Mouse (Mus musculus) heart, embryonic 15.5 days (tissue): ENCODE data around the gene Nmur2. TPM values are rescaled to one million over a fixed set of nuclear protein-coding genes. Genes with fewer than 3 reads are reported as not detected.

Experiments
- ATAC-seq: fragments of 200-750 bp; cut with Nextera tagmentation; replicated peaks from 2 replicates; pipeline ENCODE4 v1.8.0; 2017; ENCODE audit warnings: low read depth, moderate TSS enrichment; ENCODE audit not compliant: insufficient number of reproducible peaks, insufficient read depth, low FRiP score
- H3K27ac ChIP-seq: fragments of 300-500 bp; sonication (generic); 2 replicates; pipeline ENCODE4 v1.5.1; 2015; ENCODE audit warnings: mild to moderate bottlenecking, inconsistent platforms
- H3K27me3 ChIP-seq: fragments of 300-500 bp; sonication (generic); 2 replicates; pipeline ENCODE4 v1.6.1; 2015; ENCODE audit warnings: inconsistent platforms
- H3K36me3 ChIP-seq: fragments of 300-500 bp; sonication (generic); 2 replicates; pipeline ENCODE4 v1.6.1; 2015; ENCODE audit warnings: mild to moderate bottlenecking, inconsistent platforms
- H3K4me1 ChIP-seq: fragments of 300-500 bp; sonication (generic); replicated peaks from 2 replicates; pipeline ENCODE4 v1.6.1; 2015; ENCODE audit warnings: inconsistent platforms
- H3K4me2 ChIP-seq: fragments of 300-500 bp; sonication (generic); 2 replicates; pipeline ENCODE4 v1.6.1; 2015; ENCODE audit warnings: inconsistent platforms, mild to moderate bottlenecking, moderate library complexity
- H3K4me3 ChIP-seq: fragments of 300-500 bp; sonication (generic); 2 replicates; pipeline ENCODE4 v1.5.1; 2015; ENCODE audit warnings: mild to moderate bottlenecking, inconsistent platforms
- H3K9ac ChIP-seq: fragments of 300-500 bp; sonication (generic); 2 replicates; pipeline ENCODE4 v1.6.1; 2015; ENCODE audit warnings: mild to moderate bottlenecking, inconsistent platforms
- H3K9me3 ChIP-seq: fragments of 300-500 bp; sonication (generic); replicated peaks from 2 replicates; pipeline ENCODE4 v1.6.1; 2016; ENCODE audit warnings: inconsistent platforms
- WGBS: fragments of 180-500 bp; shearing (Covaris S2); methylation state at CpG from one replicate; pipeline ENCODE4 v1.1.7; 2015; ENCODE audit warnings: mixed read lengths; 5-methylcytosine and 5-hydroxymethylcytosine counted together
- polyA plus RNA-seq: library from polyadenylated mRNA; unstranded; fragments of >200 nt; fragmentation: Nextera tagmentation; extraction: Ambion mirVana; gene quantifications from 2 replicates; pipeline ENCODE4 v1.2.1, GENCODE M21; 2015

Gene Nmur2
- not detected in 2 replicates for polyA plus RNA-seq

GRCm38 (mm10) chr11:56040917-56041316 lies at the start of gene Nmur2:
Gene Nmur2 (minus strand): TSS chr11:56041010.
- ATAC-seq: no peak
- no peak within 1 kb of the TSS for H3K4me2 ChIP-seq

GRCm38 (mm10) chr11:56089127-56089689 lies 48.4 kb upstream of the Nmur2 start:
- no peak for ATAC-seq
- 87% methylated on average over 11 of the region's 11 CpGs for WGBS
- Histone ChIP-seq H3K27ac (no peak overlapping the region), H3K36me3 (no peaks in the 10 kb centered on the region), H3K4me2 (no peak overlapping the region), H3K4me3 (no peak overlapping the region), H3K9me3 (no peaks in the 10 kb centered on the region), H3K9ac (no peak overlapping the region), H3K4me1 (no peaks in the 10 kb centered on the region), H3K27me3 (no peaks in the 10 kb centered on the region)

More at GRCm38 (mm10) chr11:56040917-56041316, at the start of gene Nmur2:
- Histone ChIP-seq H3K36me3 (no peaks in the 10 kb centered on the region), H3K9me3 (no peaks in the 10 kb centered on the region), H3K27ac (no peak within 1 kb of the TSS), H3K27me3 (no peaks in the 10 kb centered on the region), H3K9ac (no peak within 1 kb of the TSS), H3K4me1 (no peaks in the 10 kb centered on the region), H3K4me3 (no peak within 1 kb of the TSS)
- WGBS: 11% methylated on average over 6 of the region's 6 CpGs

- no peaks in the 10 kb centered on the region for H3K4me1 ChIP-seq
- 79% methylated on average over 7 of the region's 7 CpGs for WGBS
Measured at GRCm38 (mm10) chr11:56072131-56072530, 31.3 kb upstream of the Nmur2 start.

GRCm38 (mm10) chr11:56069658-56070057 lies 28.8 kb upstream of the Nmur2 start:
- no peak for ATAC-seq
- Histone ChIP-seq H3K27me3 (no peaks in the 10 kb centered on the region), H3K9me3 (no peaks in the 10 kb centered on the region), H3K36me3 (no peaks in the 10 kb centered on the region), H3K4me2 (no peak overlapping the region), H3K9ac (no peak overlapping the region), H3K4me3 (no peak overlapping the region), H3K27ac (no peak overlapping the region), H3K4me1 (no peaks in the 10 kb centered on the region)
- WGBS: 91% methylated on average over 2 of the region's 2 CpGs

More at GRCm38 (mm10) chr11:56072131-56072530, 31.3 kb upstream of the Nmur2 start:
- H3K36me3 ChIP-seq: no peaks in the 10 kb centered on the region
- no peak overlapping the region for H3K4me2 ChIP-seq
- ATAC-seq: no peak
- no peaks in the 10 kb centered on the region for H3K27me3 ChIP-seq
- H3K27ac ChIP-seq: no peak overlapping the region
- no peaks in the 10 kb centered on the region for H3K9me3 ChIP-seq
- H3K4me3 ChIP-seq: no peak overlapping the region
- no peak overlapping the region for H3K9ac ChIP-seq

GRCm38 (mm10) chr11:56065147-56065546 lies 24.3 kb upstream of the Nmur2 start:
- Histone ChIP-seq H3K4me2 (no peak overlapping the region), H3K4me3 (no peak overlapping the region), H3K27ac (no peak overlapping the region), H3K9me3 (no peaks in the 10 kb centered on the region), H3K36me3 (no peaks in the 10 kb centered on the region), H3K4me1 (no peaks in the 10 kb centered on the region), H3K27me3 (no peaks in the 10 kb centered on the region), H3K9ac (no peak overlapping the region)
- 82% methylated on average over 2 of the region's 2 CpGs for WGBS
- no peak for ATAC-seq

GRCm38 (mm10) chr11:56064575-56064974 lies 23.8 kb upstream of the Nmur2 start:
- H3K4me1 ChIP-seq: no peaks in the 10 kb centered on the region
- H3K27me3 ChIP-seq: no peaks in the 10 kb centered on the region
- no peak overlapping the region for H3K9ac ChIP-seq
- H3K9me3 ChIP-seq: no peaks in the 10 kb centered on the region
- WGBS: 44% methylated on average over 4 of the region's 4 CpGs
- H3K36me3 ChIP-seq: no peaks in the 10 kb centered on the region
- H3K27ac ChIP-seq: no peak overlapping the region
- no peak overlapping the region for H3K4me2 ChIP-seq
- ATAC-seq: no peak
- H3K4me3 ChIP-seq: no peak overlapping the region

- Histone ChIP-seq H3K4me2 (no peak overlapping the region), H3K9me3 (no peaks in the 10 kb centered on the region), H3K9ac (no peak overlapping the region), H3K27ac (no peak overlapping the region), H3K4me3 (no peak overlapping the region), H3K27me3 (no peaks in the 10 kb centered on the region), H3K4me1 (no peaks in the 10 kb centered on the region), H3K36me3 (no peaks in the 10 kb centered on the region)
- WGBS: 73% methylated on average over 3 of the region's 3 CpGs
- ATAC-seq: no peak
Measured at GRCm38 (mm10) chr11:56059236-56059635, 18.4 kb upstream of the Nmur2 start.

- Histone ChIP-seq H3K4me3 (no peak overlapping the region), H3K27me3 (no peaks in the 10 kb centered on the region), H3K27ac (no peak overlapping the region), H3K9me3 (no peaks in the 10 kb centered on the region), H3K9ac (no peak overlapping the region), H3K4me2 (no peak overlapping the region), H3K4me1 (no peaks in the 10 kb centered on the region), H3K36me3 (no peaks in the 10 kb centered on the region)
- WGBS: 68% methylated on average over 7 of the region's 7 CpGs
- no peak for ATAC-seq
Measured at GRCm38 (mm10) chr11:56054439-56054838, 13.6 kb upstream of the Nmur2 start.

GRCm38 (mm10) chr11:56026854-56027253 lies 14.0 kb downstream of the Nmur2 start:
- Histone ChIP-seq H3K27me3 (no peaks in the 10 kb centered on the region), H3K9me3 (no peaks in the 10 kb centered on the region), H3K4me1 (no peaks in the 10 kb centered on the region), H3K4me2 (no peak overlapping the region), H3K4me3 (no peak overlapping the region), H3K27ac (no peak overlapping the region), H3K9ac (no peak overlapping the region), H3K36me3 (no peaks in the 10 kb centered on the region)
- no peak for ATAC-seq
- WGBS: 53% methylated on average over 10 of the region's 10 CpGs

- no peak for ATAC-seq
- Histone ChIP-seq H3K9me3 (no peaks in the 10 kb centered on the region), H3K36me3 (no peaks in the 10 kb centered on the region), H3K9ac (no peak overlapping the region), H3K27ac (no peak overlapping the region), H3K27me3 (no peaks in the 10 kb centered on the region), H3K4me3 (no peak overlapping the region), H3K4me2 (no peak overlapping the region), H3K4me1 (no peaks in the 10 kb centered on the region)
- 75% methylated on average over 10 of the region's 10 CpGs for WGBS
Measured at GRCm38 (mm10) chr11:56025746-56026570, 14.9 kb downstream of the Nmur2 start.

GRCm38 (mm10) chr11:56013510-56014057 lies 27.2 kb downstream of the Nmur2 start:
- WGBS: 47% methylated on average over 9 of the region's 9 CpGs
- H3K36me3 ChIP-seq: no peaks in the 10 kb centered on the region
- no peaks in the 10 kb centered on the region for H3K27me3 ChIP-seq
- H3K27ac ChIP-seq: no peak overlapping the region
- H3K9me3 ChIP-seq: no peaks in the 10 kb centered on the region
- H3K9ac ChIP-seq: no peak overlapping the region
- no peaks in the 10 kb centered on the region for H3K4me1 ChIP-seq
- ATAC-seq: no peak
- no peak overlapping the region for H3K4me3 ChIP-seq
- H3K4me2 ChIP-seq: no peak overlapping the region
